Mouse (Mus musculus): ENCODE results near the gene Cdkal1.

DNA sequence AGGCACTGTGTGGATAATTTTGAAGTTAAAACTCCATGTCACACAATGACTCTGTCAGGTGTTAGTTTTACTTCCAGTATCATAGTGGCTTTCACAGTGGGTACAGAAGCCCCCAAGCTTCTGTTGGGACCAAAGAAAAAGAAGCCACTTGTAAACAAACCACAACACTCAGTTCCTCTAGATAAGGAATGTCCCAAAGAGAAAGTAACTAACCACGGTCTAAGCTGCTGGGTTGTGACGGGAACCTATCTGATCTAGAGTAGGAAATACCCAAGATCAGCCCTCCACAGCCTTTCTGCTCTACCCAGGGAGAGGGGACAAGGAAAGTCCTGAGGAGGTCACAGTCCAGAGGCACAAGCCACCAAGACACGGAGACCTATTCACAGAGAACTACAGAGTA is 99.4 kb downstream of the Cdkal1 start:
- no peak for TF ChIP-seq USF2 (conservative IDR thresholded peaks at IDR 0.05; ENCODE audit: low read depth, low read length)
- no peak for TF ChIP-seq MEF2A (IDR thresholded peaks at IDR 0.05; ENCODE audit: borderline replicate concordance, low read depth, low read length)
- TF ChIP-seq ZNF384 (IDR thresholded peaks at IDR 0.05; ENCODE audit: low read depth, low read length): no peak
- no peak for TF ChIP-seq RAD21 (IDR thresholded peaks at IDR 0.05; ENCODE audit: low read depth, low read length)
- no peak for TF ChIP-seq POLR2A (IDR thresholded peaks at IDR 0.05; ENCODE audit: low read depth, low read length)
